Mouse (Mus musculus) ES-E14 (cell line): ENCODE measurements around the gene Lrrc1. TPM values are rescaled to one million over a fixed set of nuclear protein-coding genes. Genes with fewer than 3 reads are reported as not detected.

ENCODE experiments used
- DNase-seq: peaks from one replicate; pipeline ENCODE4 v3.0.0-alpha.2; 2013; ENCODE audit warnings: low read depth, low spot score
- H3K27ac ChIP-seq: 2 replicates; pipeline ENCODE4 v1.5.1; 2012; ENCODE audit warnings: low read depth, mild to moderate bottlenecking, low read length, moderate library complexity, mixed read lengths; ENCODE audit not compliant: poor library complexity, insufficient read depth, severe bottlenecking
- H3K36me3 ChIP-seq: 2 replicates; pipeline ENCODE4 v1.6.1; 2012; ENCODE audit warnings: mild to moderate bottlenecking, low read length, moderate library complexity, mixed read lengths; ENCODE audit not compliant: control insufficient read depth, poor library complexity, insufficient read depth, severe bottlenecking
- H3K4me1 ChIP-seq, 2 experiments: fragments of 150-350 bp in 1 of 2; sonication (generic) in 1 of 2; 2 replicates each; pipeline ENCODE4 v1.6.1; 2012; ENCODE audit warnings: low read length in 2 of 2, mild to moderate bottlenecking in 1 of 2, mixed read lengths in 1 of 2; ENCODE audit not compliant: control insufficient read depth in 2 of 2, insufficient read depth in 2 of 2, poor library complexity in 1 of 2
- H3K4me3 ChIP-seq, 2 experiments: fragments of 150-350 bp in 1 of 2; sonication (generic) in 1 of 2; 2 replicates each; pipeline ENCODE4 v1.5.1; 2012; ENCODE audit warnings: low read length in 2 of 2, low read depth in 1 of 2, mild to moderate bottlenecking in 1 of 2, mixed read lengths in 1 of 2; ENCODE audit not compliant: insufficient read depth in 1 of 2, poor library complexity in 1 of 2, severe bottlenecking in 1 of 2
- H3K9ac ChIP-seq: 2 replicates; pipeline ENCODE4 v1.6.1; 2012; ENCODE audit warnings: low read depth, mild to moderate bottlenecking, low read length, mixed read lengths; ENCODE audit not compliant: poor library complexity, insufficient read depth, severe bottlenecking
- H3K9me3 ChIP-seq: fragments of 150-350 bp; sonication (generic); 2 replicates; pipeline ENCODE4 v1.6.1; 2012; ENCODE audit warnings: low read depth, mild to moderate bottlenecking, low read length; ENCODE audit not compliant: control insufficient read depth, insufficient read depth
- CHD2 ChIP-seq: IDR thresholded peaks from 2 replicates; pipeline ENCODE4 v1.6.1; 2014; ENCODE audit warnings: mild to moderate bottlenecking, low read depth, low read length, inconsistent platforms
- HCFC1 ChIP-seq: IDR thresholded peaks from 2 replicates; pipeline ENCODE4 v1.6.1; 2012; ENCODE audit warnings: low read length, inconsistent platforms, borderline replicate concordance; ENCODE audit not compliant: insufficient read depth
- MAFK ChIP-seq: IDR thresholded peaks from 2 replicates; pipeline ENCODE4 v1.6.1; 2014; ENCODE audit warnings: mild to moderate bottlenecking, low read depth, low read length, inconsistent platforms; ENCODE audit not compliant: insufficient read depth
- ZC3H11A ChIP-seq: IDR thresholded peaks from 2 replicates; pipeline ENCODE4 v1.6.1; 2012; ENCODE audit warnings: low read depth, mild to moderate bottlenecking, inconsistent platforms, low read length, borderline replicate concordance
- ZNF384 ChIP-seq: IDR thresholded peaks from 2 replicates; pipeline ENCODE4 v1.6.1; 2012; ENCODE audit warnings: low read depth, low read length, inconsistent platforms
- in situ Hi-C, 2 experiments: fragments of 600-800 bp; cut with MboI; formaldehyde crosslinking; loops; one replicate each; pipeline ENCODE4 v1.15.1; 2025; ENCODE audit warnings: low sequenced_read_pairs in 2 of 2, inconsistent platforms in 1 of 2; ENCODE audit not compliant: unreplicated experiment in 2 of 2
- total RNA-seq: library from RNA; depleted of rRNA; stranded (reverse); fragments of 300-350 nt; gene quantifications from 2 replicates; pipeline ENCODE4 v1.2.3, GENCODE M21; 2012

Gene Lrrc1
- total RNA-seq, 1 experiment: 7.7 TPM

DNA sequence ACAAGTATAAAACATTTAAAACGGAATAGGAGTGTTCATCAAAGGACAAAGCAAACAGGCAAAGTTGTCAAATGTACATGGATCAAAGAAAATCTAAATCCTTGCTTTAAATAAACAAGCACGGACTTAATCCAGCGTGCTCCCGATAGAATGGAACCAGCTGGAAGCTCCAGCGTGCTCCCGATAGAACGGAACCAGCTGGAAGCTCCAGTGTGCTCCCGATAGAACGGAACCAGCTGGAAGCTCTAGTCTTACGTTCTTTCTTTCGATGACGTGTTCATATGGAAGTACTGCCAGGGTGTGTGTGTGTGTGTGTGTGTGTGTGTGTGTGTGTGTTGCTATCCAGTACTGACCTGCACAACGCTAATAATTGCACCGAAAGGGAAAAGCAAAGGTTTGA is 84.3 kb downstream of the Lrrc1 start:
- Histone ChIP-seq H3K4me1 (peaks cover 0 to 2% of the 10 kb centered on the region in 2 experiments; a peak in 2 of 4 replicates), H3K9me3 (no peaks in the 10 kb centered on the region), H3K9ac (no peak overlapping the region), H3K27ac (no peak overlapping the region), H3K4me3 (no peak overlapping the region), H3K36me3 (peaks cover 4% of the 10 kb centered on the region; the same call in 1 of the 2 replicates)
- in situ Hi-C loops: no loop called here
- TF ChIP-seq CHD2: no peak
- no peak for DNase-seq

- in situ Hi-C loops: no loop called here
- DNase-seq: no peak
Measured at GRCm38 (mm10) chr9:77459365-77459764, 85.3 kb downstream of the Lrrc1 start.

DNA sequence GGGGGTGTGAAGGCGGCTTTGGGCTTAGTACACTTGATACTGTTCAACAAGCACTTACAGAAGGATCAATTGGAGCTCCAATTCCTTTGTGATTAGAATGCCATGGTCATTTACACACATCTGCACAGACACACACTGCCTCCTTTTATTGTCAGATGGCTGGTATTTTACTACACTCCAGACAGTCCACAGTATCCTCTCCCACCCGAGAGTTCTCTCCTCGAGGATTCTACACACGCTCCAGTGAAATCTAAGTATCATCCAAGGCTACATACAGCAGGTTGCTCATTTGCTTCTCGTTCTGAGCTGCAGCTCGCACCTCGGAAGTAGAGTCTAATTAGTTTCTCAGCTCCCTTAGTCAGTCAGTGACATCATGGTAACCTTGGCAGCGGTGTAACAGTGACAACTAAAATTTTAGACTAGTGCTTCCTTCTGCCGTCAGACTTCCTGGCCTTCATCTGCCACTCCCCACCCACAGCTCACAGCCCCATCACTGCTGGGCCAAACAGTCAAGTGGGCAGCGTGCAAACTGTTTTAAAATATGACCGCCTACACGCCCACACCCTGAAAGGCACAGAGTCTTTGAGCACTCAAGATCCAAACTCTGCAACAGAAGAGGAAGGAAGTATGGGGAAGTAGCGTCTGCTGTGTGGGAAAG is 88.4 kb downstream of the Lrrc1 start:
- H3K4me1 ChIP-seq: no peaks in the 10 kb centered on the region
- no peak for TF ChIP-seq ZNF384
- TF ChIP-seq MAFK: no peak
- no peak for TF ChIP-seq CHD2
- TF ChIP-seq ZC3H11A: no peak
- no peak for TF ChIP-seq HCFC1
- peaks cover 8% of the 10 kb centered on the region; the same call in 1 of the 2 replicates for H3K36me3 ChIP-seq
- H3K27ac ChIP-seq: no peak overlapping the region
- H3K9me3 ChIP-seq: no peaks in the 10 kb centered on the region
- in situ Hi-C loops: no loop called here
- no peak overlapping the region for H3K9ac ChIP-seq
- no peak overlapping the region for H3K4me3 ChIP-seq
- DNase-seq: no peak

More at GRCm38 (mm10) chr9:77459365-77459764, 85.3 kb downstream of the Lrrc1 start:
- H3K4me1 ChIP-seq: no peaks in the 10 kb centered on the region
- no peak overlapping the region for H3K4me3 ChIP-seq
- peaks cover 3% of the 10 kb centered on the region; the same call in 1 of the 2 replicates for H3K36me3 ChIP-seq
- H3K9me3 ChIP-seq: no peaks in the 10 kb centered on the region
- TF ChIP-seq ZNF384: no peak
- no peak for TF ChIP-seq MAFK
- no peak for TF ChIP-seq CHD2
- H3K9ac ChIP-seq: no peak overlapping the region
- H3K27ac ChIP-seq: no peak overlapping the region

- Histone ChIP-seq H3K27ac (no peak overlapping the region), H3K4me3 (no peak overlapping the region), H3K9me3 (no peaks in the 10 kb centered on the region), H3K36me3 (peaks cover 8% of the 10 kb centered on the region; the same call in 1 of the 2 replicates), H3K9ac (no peak overlapping the region), H3K4me1 (no peaks in the 10 kb centered on the region)
- in situ Hi-C loops: no loop called here
- no peak for TF ChIP-seq ZNF384
- no peak for TF ChIP-seq HCFC1
- no peak for TF ChIP-seq ZC3H11A
- TF ChIP-seq CHD2: no peak
- TF ChIP-seq MAFK: no peak
- no peak for DNase-seq
Measured at GRCm38 (mm10) chr9:77455439-77456168, 89.1 kb downstream of the Lrrc1 start.
